8 mouse cellular contexts compared by ENCODE assay signal in the genomic region with DNA sequence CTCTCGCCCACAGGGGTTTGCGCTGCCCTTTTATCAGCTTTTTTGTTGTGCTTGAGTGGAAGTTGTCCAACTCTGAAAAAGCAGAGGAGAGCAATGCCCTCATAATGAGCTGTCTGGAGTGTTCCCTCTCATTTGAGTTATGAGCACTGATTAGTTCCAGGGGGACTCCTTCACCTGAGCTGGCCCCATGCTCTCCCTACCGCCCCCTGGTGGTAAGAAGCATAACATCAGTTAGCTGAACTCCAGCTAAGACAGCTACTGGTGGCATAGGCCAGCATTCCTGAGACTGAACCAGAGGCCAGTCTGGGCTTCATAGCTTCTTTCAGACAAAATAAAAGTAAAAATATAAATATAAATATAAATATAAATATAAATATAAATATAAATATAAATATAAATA.
DNase-seq lines count a peak whose midpoint lies in the region.

No protein-coding gene starts in this region.

- no peaks in the 10 kb centered on the region for H3K9me3 ChIP-seq in embryonic facial prominence, embryonic 10.5 days

- H3K4me1 ChIP-seq in embryonic facial prominence, embryonic 10.5 days: peaks cover 11% of the 10 kb centered on the region

- no peaks in the 10 kb centered on the region for H3K27me3 ChIP-seq in embryonic facial prominence, embryonic 10.5 days (replicated peaks; ENCODE audit: low read depth, poor library complexity, severe bottlenecking)

- DNase-seq in cerebellum, adult 11-12 months: peak; percentile 2
- DNase-seq in cerebellum, adult 11 months: no peak
- DNase-seq in left cerebral cortex, adult 18-20 months (ENCODE audit: low spot score in 2 of 2): peak; percentile 52 to 64
- no peak for DNase-seq in left cerebral cortex, adult 8-10 months (ENCODE audit: low spot score in 2 of 2)
- peak; percentile 51 for DNase-seq in adrenal gland, adult 2 months
- DNase-seq in embryonic facial prominence, embryonic 10.5 days (ENCODE audit: low spot score): peak; percentile 56
- DNase-seq in lung, postnatal 10 days: peak; percentile 35
- no peak for DNase-seq in spleen, adult 18-20 months

- no peak overlapping the region for H3K27ac ChIP-seq in embryonic facial prominence, embryonic 10.5 days (replicated peaks)

- no peak overlapping the region for H3K4me3 ChIP-seq in embryonic facial prominence, embryonic 10.5 days

- no peaks in the 10 kb centered on the region for H3K36me3 ChIP-seq in embryonic facial prominence, embryonic 10.5 days (replicated peaks)

- WGBS in embryonic facial prominence, embryonic 10.5 days: 68% methylated on average over 3 of the region's 3 CpGs

Comparison
In these comparisons a context has a peak if more than half of its experiments do, and no peak if none do; other contexts are left out.
1. DNase-seq: peak in cerebellum, adult 11-12 months (single experiment), left cerebral cortex, adult 18-20 months (2 of 2), adrenal gland, adult 2 months (single experiment), embryonic facial prominence, embryonic 10.5 days (single experiment) and lung, postnatal 10 days (single experiment); none in cerebellum, adult 11 months (single experiment), left cerebral cortex, adult 8-10 months (0 of 2) and spleen, adult 18-20 months (0 of 2).